Mouse (Mus musculus) spleen, postnatal 10 days (tissue): ENCODE results near the gene A830005F24Rik.

Experiments used
- DNase-seq, 2 experiments: peaks; one replicate each; pipeline ENCODE4 v3.0.0; 2021 to 2022; ENCODE audit warnings: low spot score in 2 of 2

The A830005F24Rik gene

DNA sequence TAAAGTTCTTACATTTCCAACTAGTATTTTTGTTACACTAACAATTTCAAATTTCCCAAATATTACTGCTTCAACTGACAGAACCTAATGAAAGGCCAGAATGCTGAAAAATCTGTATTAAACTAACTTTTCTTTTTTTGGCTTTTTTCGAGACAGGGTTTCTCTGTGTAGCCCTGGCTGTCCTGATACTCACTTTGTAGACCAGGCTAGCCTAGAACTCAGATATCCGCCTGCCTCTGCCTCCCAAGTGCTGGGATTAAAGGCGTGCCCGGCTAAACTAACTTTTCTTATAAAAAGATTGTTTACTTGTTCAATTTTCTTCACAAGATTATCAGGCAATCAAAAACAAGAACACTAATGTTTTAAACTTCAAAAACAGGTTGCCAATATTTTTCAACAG, 31.5 kb downstream of the A830005F24Rik start:
- DNase-seq, result no peak

DNA sequence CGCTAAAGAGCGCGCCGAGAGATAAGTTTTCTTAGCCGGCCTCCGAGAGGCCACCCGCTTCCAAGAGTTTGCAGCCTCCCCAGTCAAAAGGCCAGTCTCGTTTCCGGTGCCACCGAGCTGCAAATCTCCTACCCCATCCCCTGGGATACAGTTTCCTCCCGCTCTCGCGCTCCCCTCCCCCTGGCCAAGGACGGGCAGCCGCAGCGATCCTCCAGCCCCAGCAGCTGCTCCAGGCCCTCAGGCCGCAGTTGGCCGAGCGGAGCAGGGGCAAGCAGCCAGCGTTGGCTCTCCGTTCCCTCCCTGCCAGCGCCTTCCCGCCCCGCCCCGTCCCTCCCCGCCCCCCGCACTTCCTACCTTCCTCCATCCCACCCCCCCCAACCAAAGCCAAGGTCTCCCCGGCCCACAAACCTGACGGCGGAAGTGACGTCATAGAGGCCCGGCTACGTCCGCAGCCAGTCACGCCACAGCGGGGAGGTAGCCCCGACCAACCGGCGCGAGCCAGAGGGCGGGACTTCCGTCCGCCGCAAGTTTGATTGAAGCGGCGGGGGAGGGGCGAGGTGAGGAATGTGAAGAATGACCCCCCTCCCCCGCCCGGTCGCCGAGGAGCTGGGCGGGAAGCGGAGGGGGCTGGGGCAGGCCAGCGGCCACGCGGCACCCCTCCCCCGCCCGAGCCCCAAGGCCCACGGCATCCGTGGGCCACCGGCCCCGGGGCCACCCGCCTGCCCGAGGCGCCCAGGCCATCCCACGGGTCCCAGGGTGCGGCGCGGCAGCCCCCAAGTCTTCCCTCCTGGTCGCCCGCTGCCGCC, 32.3 kb downstream of the A830005F24Rik start:
- peak; percentile 86 to 98 for DNase-seq

GRCm38 (mm10) chr13:48546330-48546917, 33.1 kb downstream of the A830005F24Rik start:
- DNase-seq, result peak; percentile 98 to 99

- no peak for DNase-seq
Measured at GRCm38 (mm10) chr13:48547623-48548022, 34.3 kb downstream of the A830005F24Rik start.

GRCm38 (mm10) chr13:48548296-48548695, 34.9 kb downstream of the A830005F24Rik start:
- DNase-seq, result no peak

DNA sequence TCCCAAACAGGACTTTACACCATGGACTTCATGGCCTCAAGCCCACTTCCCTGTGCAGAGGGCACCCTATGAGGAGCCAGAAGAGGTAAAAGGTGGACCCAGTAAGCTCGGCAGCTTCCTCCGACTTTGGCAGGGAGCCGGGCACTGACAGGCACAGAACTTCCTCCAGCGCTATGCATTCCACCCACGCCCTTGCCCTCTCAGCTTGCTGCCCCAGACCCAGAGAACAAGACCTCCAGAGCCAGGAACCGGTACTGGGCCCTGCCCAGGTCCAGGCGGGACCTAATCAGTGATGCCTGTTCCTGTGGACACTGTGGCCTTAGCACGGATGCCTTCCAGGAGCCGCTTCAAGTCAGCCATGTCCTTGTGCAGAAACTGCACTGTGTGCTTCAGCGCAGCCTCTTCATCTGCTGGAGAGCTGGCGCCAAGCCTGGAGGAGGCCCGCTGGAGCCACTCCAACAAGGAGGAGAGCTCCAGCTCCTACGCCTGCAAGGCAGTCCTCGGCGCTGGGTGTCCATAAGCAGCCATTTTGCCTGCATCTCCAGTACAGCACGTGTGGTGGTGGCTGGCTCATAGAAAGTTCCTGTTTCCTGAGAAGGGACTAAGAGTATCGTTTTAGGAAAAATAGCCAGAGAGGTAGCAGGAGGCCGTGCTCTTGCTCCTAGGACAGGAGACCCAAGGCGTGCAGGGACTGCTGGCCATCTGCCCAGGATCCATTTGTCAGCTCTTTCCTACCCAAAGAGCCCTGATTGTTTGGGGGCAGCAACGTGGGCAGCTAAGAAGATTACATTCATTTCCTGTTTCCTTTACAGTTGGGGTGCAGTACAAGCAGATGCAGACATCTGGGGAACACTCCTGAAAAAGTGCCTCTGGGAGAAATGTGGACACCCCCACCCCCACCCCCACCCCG, 39.1 kb downstream of the A830005F24Rik start:
- DNase-seq, result peak in 1 of 2 experiments; percentile 41

DNA sequence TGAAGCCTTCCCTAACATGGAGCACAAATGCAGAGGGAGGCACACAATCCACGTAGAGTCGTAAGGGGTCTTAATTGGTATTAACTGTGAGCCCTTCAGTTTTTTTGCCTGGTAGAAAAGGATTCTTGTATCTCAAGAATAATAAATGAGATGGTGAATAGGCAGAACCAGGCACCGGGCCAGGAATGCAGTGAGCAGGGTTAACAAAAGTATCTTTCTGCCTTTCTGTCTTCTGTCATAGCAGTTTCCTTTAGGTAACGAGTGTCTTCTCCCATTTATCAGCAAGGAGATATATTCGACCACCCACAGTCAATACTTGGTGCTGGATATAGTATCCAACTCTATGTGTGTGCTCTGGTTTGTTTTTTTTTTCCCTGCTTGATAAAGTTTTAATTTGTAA, 40.1 kb downstream of the A830005F24Rik start:
- DNase-seq, result no peak

DNA sequence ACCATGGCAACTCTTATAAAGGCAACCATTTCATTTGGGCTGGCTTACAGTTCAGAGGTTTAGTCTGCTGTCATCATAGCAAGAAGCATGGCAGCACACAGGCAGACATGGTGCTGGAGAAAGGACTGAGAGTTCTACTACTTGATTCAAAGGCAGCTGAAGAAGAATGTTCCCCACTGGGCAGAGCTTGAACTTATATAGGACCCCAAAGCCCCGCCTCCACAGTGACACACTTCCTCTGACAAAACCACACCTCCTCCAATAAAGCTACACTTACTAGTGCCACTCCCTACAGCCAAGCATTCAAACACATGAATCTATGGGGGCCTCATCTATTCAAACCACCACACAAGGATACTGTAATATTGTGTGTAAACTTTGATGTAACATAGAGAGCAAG, 41.2 kb downstream of the A830005F24Rik start:
- no peak for DNase-seq

DNA sequence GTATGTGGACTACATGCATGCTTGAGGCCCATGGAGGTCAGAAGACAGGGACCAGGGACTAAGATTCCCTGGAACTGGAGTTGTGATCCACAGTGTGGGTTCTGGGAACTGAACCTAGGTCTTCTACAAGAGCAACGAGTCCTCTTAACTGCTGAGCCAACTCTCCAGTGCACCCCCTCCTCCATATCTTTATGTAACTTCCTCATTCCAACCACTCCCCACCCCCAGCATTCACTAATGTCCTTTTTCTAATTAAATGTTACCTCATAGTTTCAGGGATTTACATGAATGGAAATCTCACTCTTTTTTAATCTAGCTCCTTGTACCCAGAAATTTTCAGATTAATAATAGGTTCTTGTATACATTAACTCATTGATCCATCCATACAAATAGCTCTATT, 42.6 kb downstream of the A830005F24Rik start:
- no peak for DNase-seq

- DNase-seq, result no peak
Measured at GRCm38 (mm10) chr13:48561481-48561880, 48.1 kb downstream of the A830005F24Rik start.

- no peak for DNase-seq
Measured at GRCm38 (mm10) chr13:48562336-48562735, 49.0 kb downstream of the A830005F24Rik start.
